9 mouse cellular contexts compared by ENCODE assay signal in genomic region chrX:136203257-136203656, GRCm38 (mm10). TPM values are rescaled to one million over a fixed set of nuclear protein-coding genes. Genes with fewer than 3 reads are reported as not detected.
DNase-seq lines count a peak whose midpoint lies in the region; ATAC-seq and TF ChIP-seq lines count a peak whose summit lies in the region.
"Had no signal": no experiment of that assay in that cellular context is flagged by ENCODE, and none has a peak within 500 bp of the region (broad histone marks: within the 10 kb centered on the region; RNA-seq: fewer than 3 reads in every experiment).

No protein-coding gene starts in this region.

- no peak overlapping the region for H3K27ac ChIP-seq in kidney, embryonic 15.5 days
- H3K27ac ChIP-seq in embryonic facial prominence, embryonic 12.5 days = no peak overlapping the region
- H3K27ac ChIP-seq in hindbrain, postnatal 0 days = peak overlapping the region; percentile 74
- peak overlapping the region; percentile 73 for H3K27ac ChIP-seq in midbrain, postnatal 0 days (ENCODE audit: low read depth, low read length)

- H3K27me3 ChIP-seq in kidney, embryonic 15.5 days = peaks cover 39% of the 10 kb centered on the region
- no peaks in the 10 kb centered on the region for H3K27me3 ChIP-seq in embryonic facial prominence, embryonic 12.5 days
- H3K27me3 ChIP-seq in hindbrain, postnatal 0 days (ENCODE audit: insufficient read depth, low read length) = no peaks in the 10 kb centered on the region
- H3K27me3 ChIP-seq in midbrain, postnatal 0 days (ENCODE audit: insufficient read depth, low read length) = no peaks in the 10 kb centered on the region

- peak overlapping the region; percentile 57 for H3K4me2 ChIP-seq in kidney, embryonic 15.5 days
- peak overlapping the region; percentile 49 for H3K4me2 ChIP-seq in embryonic facial prominence, embryonic 12.5 days (replicated peaks)
- H3K4me2 ChIP-seq in hindbrain, postnatal 0 days (ENCODE audit: low read depth, low read length) = peak overlapping the region; percentile 53
- peak overlapping the region; percentile 49 for H3K4me2 ChIP-seq in midbrain, postnatal 0 days (ENCODE audit: low read depth, low read length, poor library complexity, severe bottlenecking)

- ATAC-seq in kidney, embryonic 15.5 days (replicated peaks; ENCODE audit: low FRiP score) = no peak
- 0 out of 2 replicates have a peak, but pooled peaks have one; percentile 47 for ATAC-seq in embryonic facial prominence, embryonic 12.5 days (ENCODE audit: insufficient number of reproducible peaks, insufficient read depth, low FRiP score, low TSS enrichment)
- peak; percentile 65 for ATAC-seq in hindbrain, postnatal 0 days
- peak; percentile 59 for ATAC-seq in midbrain, postnatal 0 days (ENCODE audit: low FRiP score)

- H3K9me3 ChIP-seq in kidney, embryonic 15.5 days (replicated peaks) = no peaks in the 10 kb centered on the region
- no peaks in the 10 kb centered on the region for H3K9me3 ChIP-seq in embryonic facial prominence, embryonic 12.5 days
- no peaks in the 10 kb centered on the region for H3K9me3 ChIP-seq in hindbrain, postnatal 0 days (ENCODE audit: low read length)
- H3K9me3 ChIP-seq in midbrain, postnatal 0 days (ENCODE audit: low read length) = no peaks in the 10 kb centered on the region

- no peak for TF ChIP-seq CTCF in hindbrain, postnatal 0 days (IDR thresholded peaks at IDR 0.05; ENCODE audit: low read depth)
- no peak for TF ChIP-seq CTCF in midbrain, postnatal 0 days (IDR thresholded peaks at IDR 0.05)

- no peaks in the 10 kb centered on the region for H3K36me3 ChIP-seq in kidney, embryonic 15.5 days
- H3K36me3 ChIP-seq in embryonic facial prominence, embryonic 12.5 days = no peaks in the 10 kb centered on the region
- no peaks in the 10 kb centered on the region for H3K36me3 ChIP-seq in hindbrain, postnatal 0 days (ENCODE audit: insufficient read depth, low read length)
- H3K36me3 ChIP-seq in midbrain, postnatal 0 days (ENCODE audit: insufficient read depth, low read length) = no peaks in the 10 kb centered on the region

- DNase-seq in kidney, postnatal 4 days = no peak
- DNase-seq in hindbrain, postnatal 0 days (ENCODE audit: low spot score) = no peak
- DNase-seq in midbrain, postnatal 0 days (ENCODE audit: low spot score) = peak; percentile 3
- DNase-seq in left cerebral cortex, adult 11 months (ENCODE audit: low spot score) = no peak
- no peak for DNase-seq in retina, postnatal 1 day
- no peak for DNase-seq in frontal cortex, postnatal 10 days (ENCODE audit: low spot score in 2 of 2)

- H3K4me3 ChIP-seq in kidney, embryonic 15.5 days (replicated peaks) = peak overlapping the region; percentile 42
- peak overlapping the region; percentile 42 for H3K4me3 ChIP-seq in embryonic facial prominence, embryonic 12.5 days
- peak overlapping the region; percentile 42 for H3K4me3 ChIP-seq in hindbrain, postnatal 0 days (ENCODE audit: low read length)
- peak overlapping the region; percentile 45 for H3K4me3 ChIP-seq in midbrain, postnatal 0 days (ENCODE audit: low read depth, low read length)

- no peaks in the 10 kb centered on the region; the same call in 1 of the 2 replicates for H3K4me1 ChIP-seq in kidney, embryonic 15.5 days
- no peaks in the 10 kb centered on the region for H3K4me1 ChIP-seq in embryonic facial prominence, embryonic 12.5 days
- H3K4me1 ChIP-seq in hindbrain, postnatal 0 days (ENCODE audit: insufficient read depth, low read length) = no peaks in the 10 kb centered on the region
- H3K4me1 ChIP-seq in midbrain, postnatal 0 days (ENCODE audit: insufficient read depth, low read length) = no peaks in the 10 kb centered on the region

- WGBS in kidney, embryonic 15.5 days = 26% methylated on average over 7 of the region's 7 CpGs
- WGBS in embryonic facial prominence, embryonic 12.5 days = 33% methylated on average over 7 of the region's 7 CpGs
- 28% methylated on average over 7 of the region's 7 CpGs for WGBS in hindbrain, postnatal 0 days
- WGBS in midbrain, postnatal 0 days = 24% methylated on average over 7 of the region's 7 CpGs

- H3K9ac ChIP-seq in kidney, embryonic 15.5 days = no peak overlapping the region
- peak overlapping the region; percentile 4; the same call in 1 of the 2 replicates for H3K9ac ChIP-seq in embryonic facial prominence, embryonic 12.5 days
- H3K9ac ChIP-seq in hindbrain, postnatal 0 days (replicated peaks; ENCODE audit: low read length) = peak overlapping the region; percentile 54
- H3K9ac ChIP-seq in midbrain, postnatal 0 days (replicated peaks; ENCODE audit: low read length, poor library complexity, severe bottlenecking) = peak overlapping the region; percentile 62

RNA-seq across cellular contexts. Expression of gene Tceal5, which starts 0.4 kb away (rescaled TPM):
- polyA plus RNA-seq in kidney, embryonic 15.5 days (2015; fragmentation: Nextera tagmentation; extraction: Ambion mirVana) = 3.4 and 3.7 TPM in 2 replicates
- 9.8 and 10.9 TPM in 2 replicates for polyA plus RNA-seq in embryonic facial prominence, embryonic 12.5 days (2016; fragmentation: Nextera tagmentation; extraction: Ambion mirVana)
- total RNA-seq in hindbrain, postnatal 0 days (2014; rRNA removed) = 3.9 and 4.3 TPM in 2 replicates
- polyA plus RNA-seq in hindbrain, postnatal 0 days (2015; fragmentation: Nextera tagmentation; extraction: Ambion mirVana) = 45.2 and 45.8 TPM in 2 replicates
- 7.9 and 14.2 TPM in 2 replicates for total RNA-seq in midbrain, postnatal 0 days (2014; rRNA removed)
- polyA plus RNA-seq in midbrain, postnatal 0 days (2015; fragmentation: Nextera tagmentation; extraction: Ambion mirVana) = 37.1 and 39.2 TPM in 2 replicates
- total RNA-seq: megakaryocyte, adult 5-6 weeks had no signal

RNA-seq across cellular contexts. Expression of gene Tceal7, which starts 11.3 kb away (rescaled TPM):
- polyA plus RNA-seq in kidney, embryonic 15.5 days (2015; fragmentation: Nextera tagmentation; extraction: Ambion mirVana) = 10.7 and 23.2 TPM in 2 replicates
- 9.8 and 12.1 TPM in 2 replicates for polyA plus RNA-seq in embryonic facial prominence, embryonic 12.5 days (2016; fragmentation: Nextera tagmentation; extraction: Ambion mirVana)
- total RNA-seq in hindbrain, postnatal 0 days (2014; rRNA removed) = 0.86 and 2.4 TPM in 2 replicates
- 3.5 and 4.1 TPM in 2 replicates for polyA plus RNA-seq in hindbrain, postnatal 0 days (2015; fragmentation: Nextera tagmentation; extraction: Ambion mirVana)
- total RNA-seq in midbrain, postnatal 0 days (2014; rRNA removed) = 2.6 and 6.2 TPM in 2 replicates
- polyA plus RNA-seq in midbrain, postnatal 0 days (2015; fragmentation: Nextera tagmentation; extraction: Ambion mirVana) = 5.7 and 5.8 TPM in 2 replicates
- total RNA-seq: megakaryocyte, adult 5-6 weeks had no signal

RNA-seq across cellular contexts. Expression of gene Bex1, which starts 12.1 kb away (rescaled TPM):
- polyA plus RNA-seq in kidney, embryonic 15.5 days (2015; fragmentation: Nextera tagmentation; extraction: Ambion mirVana) = 75.9 and 81.6 TPM in 2 replicates
- polyA plus RNA-seq in embryonic facial prominence, embryonic 12.5 days (2016; fragmentation: Nextera tagmentation; extraction: Ambion mirVana) = 86.3 and 86.5 TPM in 2 replicates
- total RNA-seq in hindbrain, postnatal 0 days (2014; rRNA removed) = 38.9 and 58.8 TPM in 2 replicates
- 272 and 279 TPM in 2 replicates for polyA plus RNA-seq in hindbrain, postnatal 0 days (2015; fragmentation: Nextera tagmentation; extraction: Ambion mirVana)
- 73.9 and 108 TPM in 2 replicates for total RNA-seq in midbrain, postnatal 0 days (2014; rRNA removed)
- 336 and 338 TPM in 2 replicates for polyA plus RNA-seq in midbrain, postnatal 0 days (2015; fragmentation: Nextera tagmentation; extraction: Ambion mirVana)
- total RNA-seq: megakaryocyte, adult 5-6 weeks had no signal

RNA-seq across cellular contexts. Expression of gene Tceal8, which starts 31.1 kb away (rescaled TPM):
- polyA plus RNA-seq in kidney, embryonic 15.5 days (2015; fragmentation: Nextera tagmentation; extraction: Ambion mirVana) = 172 and 177 TPM in 2 replicates
- 191 and 215 TPM in 2 replicates for polyA plus RNA-seq in embryonic facial prominence, embryonic 12.5 days (2016; fragmentation: Nextera tagmentation; extraction: Ambion mirVana)
- total RNA-seq in hindbrain, postnatal 0 days (2014; rRNA removed) = 72.2 and 82.6 TPM in 2 replicates
- 138 and 146 TPM in 2 replicates for polyA plus RNA-seq in hindbrain, postnatal 0 days (2015; fragmentation: Nextera tagmentation; extraction: Ambion mirVana)
- total RNA-seq in midbrain, postnatal 0 days (2014; rRNA removed) = 84.0 and 99.7 TPM in 2 replicates
- polyA plus RNA-seq in midbrain, postnatal 0 days (2015; fragmentation: Nextera tagmentation; extraction: Ambion mirVana) = 133 and 135 TPM in 2 replicates

RNA-seq across cellular contexts. Expression of gene Tceal9, which starts 41.6 kb away (rescaled TPM):
- 477 and 518 TPM in 2 replicates for polyA plus RNA-seq in kidney, embryonic 15.5 days (2015; fragmentation: Nextera tagmentation; extraction: Ambion mirVana)
- polyA plus RNA-seq in embryonic facial prominence, embryonic 12.5 days (2016; fragmentation: Nextera tagmentation; extraction: Ambion mirVana) = 593 and 600 TPM in 2 replicates
- total RNA-seq in hindbrain, postnatal 0 days (2014; rRNA removed) = 89.2 and 100 TPM in 2 replicates
- 257 and 262 TPM in 2 replicates for polyA plus RNA-seq in hindbrain, postnatal 0 days (2015; fragmentation: Nextera tagmentation; extraction: Ambion mirVana)
- total RNA-seq in midbrain, postnatal 0 days (2014; rRNA removed) = 71.2 and 131 TPM in 2 replicates
- polyA plus RNA-seq in midbrain, postnatal 0 days (2015; fragmentation: Nextera tagmentation; extraction: Ambion mirVana) = 253 and 259 TPM in 2 replicates

Comparison
In these comparisons a context has a peak if more than half of its experiments do, and no peak if none do; other contexts are left out.
1. H3K27ac ChIP-seq: peak in hindbrain, postnatal 0 days (single experiment) and midbrain, postnatal 0 days (single experiment); none in kidney, embryonic 15.5 days (single experiment) and embryonic facial prominence, embryonic 12.5 days (single experiment).
2. Peak in every context shown above with its lines, with median percentiles within 50 percentile points of each other: H3K4me2 ChIP-seq and H3K4me3 ChIP-seq.